Mouse (Mus musculus) lung, postnatal 0 days (tissue): ENCODE measurements around the gene Tax1bp3. TPM values are rescaled to one million over a fixed set of nuclear protein-coding genes. Genes with fewer than 3 reads are reported as not detected.

Source experiments
- ATAC-seq: fragments of 200-750 bp; cut with Nextera tagmentation; 2 replicates; pipeline ENCODE4 v1.8.0; 2017; ENCODE audit warnings: moderate library complexity
- DNase-seq: peaks from one replicate; pipeline ENCODE4 v3.0.0-alpha.2; 2016; ENCODE audit warnings: low spot score
- H3K27ac ChIP-seq: fragments of 300-500 bp; sonication (generic); 2 replicates; pipeline ENCODE4 v1.5.1; 2014; ENCODE audit warnings: antibody characterized with exemption, mild to moderate bottlenecking, low read length, mixed read lengths
- H3K27me3 ChIP-seq: fragments of 300-500 bp; sonication (generic); replicated peaks from 2 replicates; pipeline ENCODE4 v1.6.1; 2014; ENCODE audit warnings: low read length, mixed read lengths; ENCODE audit not compliant: insufficient read depth
- H3K36me3 ChIP-seq: fragments of 300-500 bp; sonication (generic); 2 replicates; pipeline ENCODE4 v1.6.1; 2014; ENCODE audit warnings: low read length, mixed read lengths; ENCODE audit not compliant: insufficient read depth
- H3K4me1 ChIP-seq: fragments of 300-500 bp; sonication (generic); 2 replicates; pipeline ENCODE4 v1.6.1; 2014; ENCODE audit warnings: antibody characterized with exemption, low read depth, low read length, mixed read lengths; ENCODE audit not compliant: insufficient read depth
- H3K4me2 ChIP-seq: fragments of 300-500 bp; sonication (generic); replicated peaks from 2 replicates; pipeline ENCODE4 v1.6.1; 2014; ENCODE audit warnings: low read depth, mild to moderate bottlenecking, low read length, moderate library complexity, mixed read lengths
- H3K4me3 ChIP-seq: fragments of 300-500 bp; sonication (generic); 2 replicates; pipeline ENCODE4 v1.5.1; 2014; ENCODE audit warnings: low read depth, low read length
- H3K9ac ChIP-seq: fragments of 300-500 bp; sonication (generic); replicated peaks from 2 replicates; pipeline ENCODE4 v1.6.1; 2014; ENCODE audit warnings: low read depth, mild to moderate bottlenecking
- H3K9me3 ChIP-seq: fragments of 300-500 bp; sonication (generic); 2 replicates; pipeline ENCODE4 v1.6.1; 2016; ENCODE audit warnings: low read length, mixed read lengths
- CTCF ChIP-seq: IDR thresholded peaks from 2 replicates; pipeline ENCODE4 v1.5.1; 2016; ENCODE audit warnings: antibody characterized with exemption, mild to moderate bottlenecking
- EP300 ChIP-seq: IDR thresholded peaks from 2 replicates; pipeline ENCODE4 v1.6.1; 2016; ENCODE audit warnings: antibody characterized with exemption, mild to moderate bottlenecking, control low read depth
- WGBS: fragments of 180-500 bp; shearing (Covaris S2); extraction: QIAGEN DNeasy Blood & Tissue Kit; methylation state at CpG from one replicate; pipeline ENCODE4 v1.1.7; 2014; 5-methylcytosine and 5-hydroxymethylcytosine counted together
- polyA plus RNA-seq: library from polyadenylated mRNA; unstranded; fragments of >200 nt; fragmentation: Nextera tagmentation; extraction: Ambion mirVana; gene quantifications from 2 replicates; pipeline ENCODE4 v1.2.1, GENCODE M21; 2015

Tax1bp3 gene
- polyA plus RNA-seq, 1 experiment from 2014 or later = 379 TPM

GRCm38 (mm10) chr11:73169231-73169630, 7.7 kb upstream of the Tax1bp3 start:
- Histone ChIP-seq H3K4me2 (no peak overlapping the region), H3K9me3 (no peaks in the 10 kb centered on the region), H3K4me3 (no peak overlapping the region), H3K27ac (no peak overlapping the region), H3K36me3 (no peaks in the 10 kb centered on the region), H3K9ac (no peak overlapping the region), H3K4me1 (peaks cover 8% of the 10 kb centered on the region; the same call in 1 of the 2 replicates), H3K27me3 (no peaks in the 10 kb centered on the region)
- TF ChIP-seq EP300 = no peak
- TF ChIP-seq CTCF = peak; percentile 83
- ATAC-seq = 0 out of 2 replicates have a peak, but pooled peaks have one; percentile 40
- DNase-seq = peak; percentile 60
- 55% methylated on average over 4 of the region's 4 CpGs for WGBS

GRCm38 (mm10) chr11:73172186-73172585, 4.7 kb upstream of the Tax1bp3 start:
- H3K4me2 ChIP-seq = no peak overlapping the region
- H3K27me3 ChIP-seq = no peaks in the 10 kb centered on the region
- no peaks in the 10 kb centered on the region for H3K9me3 ChIP-seq
- peak; percentile 58; the same call in 1 of the 2 replicates for TF ChIP-seq EP300
- no peak for TF ChIP-seq CTCF
- peaks cover 14% of the 10 kb centered on the region; the same call in 1 of the 2 replicates for H3K4me1 ChIP-seq
- H3K9ac ChIP-seq = no peak overlapping the region
- H3K27ac ChIP-seq = peak overlapping the region; percentile 34
- 14% methylated on average over 5 of the region's 5 CpGs for WGBS
- ATAC-seq = peak; percentile 14
- no peaks in the 10 kb centered on the region for H3K36me3 ChIP-seq
- H3K4me3 ChIP-seq = no peak overlapping the region
- peak; percentile 95 for DNase-seq

GRCm38 (mm10) chr11:73175612-73176011, 1.3 kb upstream of the Tax1bp3 start:
- H3K4me3 ChIP-seq = peak overlapping the region; percentile 91
- peak; percentile 32 for ATAC-seq
- no peaks in the 10 kb centered on the region for H3K9me3 ChIP-seq
- H3K27ac ChIP-seq = peak overlapping the region; percentile 98
- peak; percentile 95 for DNase-seq
- TF ChIP-seq CTCF = no peak
- TF ChIP-seq EP300 = peak; percentile 83
- H3K27me3 ChIP-seq = no peaks in the 10 kb centered on the region
- no peaks in the 10 kb centered on the region for H3K36me3 ChIP-seq
- 25% methylated on average over 8 of the region's 8 CpGs for WGBS
- H3K4me1 ChIP-seq = peaks cover 17% of the 10 kb centered on the region; the same call in 1 of the 2 replicates
- H3K4me2 ChIP-seq = peak overlapping the region; percentile 87
- H3K9ac ChIP-seq = peak overlapping the region; percentile 86; the same call in 1 of the 2 replicates

- Histone ChIP-seq H3K4me1 (peaks cover 17% of the 10 kb centered on the region; the same call in 1 of the 2 replicates), H3K27me3 (no peaks in the 10 kb centered on the region), H3K9ac (peak overlapping the region; percentile 86), H3K36me3 (no peaks in the 10 kb centered on the region), H3K4me3 (peak overlapping the region; percentile 91), H3K27ac (peak overlapping the region; percentile 98), H3K9me3 (no peaks in the 10 kb centered on the region), H3K4me2 (peak overlapping the region; percentile 87)
- TF ChIP-seq EP300 (no peak), CTCF (no peak)
- no peak for ATAC-seq
- peak; percentile 26 for DNase-seq
- WGBS = 2% methylated on average over 14 of the region's 15 CpGs
These were observed 697 bp upstream of the Tax1bp3 start for GRCm38 (mm10) chr11:73176186-73176585.

GRCm38 (mm10) chr11:73177509-73177875, 609 bp downstream of the Tax1bp3 start:
- Histone ChIP-seq H3K9ac (peak overlapping the region; percentile 93), H3K4me2 (peak overlapping the region; percentile 87), H3K36me3 (no peaks in the 10 kb centered on the region), H3K27ac (peak overlapping the region; percentile 98), H3K9me3 (no peaks in the 10 kb centered on the region), H3K4me1 (peaks cover 9% of the 10 kb centered on the region; the same call in 1 of the 2 replicates), H3K4me3 (peak overlapping the region; percentile 91), H3K27me3 (no peaks in the 10 kb centered on the region)
- TF ChIP-seq EP300 = peak; percentile 63
- peak; percentile 13; the same call in 1 of the 2 replicates for TF ChIP-seq CTCF
- under 1% methylated on average over 16 of the region's 28 CpGs for WGBS
- ATAC-seq (peak; percentile 90), DNase-seq (peak; percentile 96)

GRCm38 (mm10) chr11:73177895-73178294, 1.0 kb downstream of the Tax1bp3 start:
- Histone ChIP-seq H3K36me3 (no peaks in the 10 kb centered on the region; the same call in 1 of the 2 replicates), H3K4me1 (peaks cover 9% of the 10 kb centered on the region; the same call in 1 of the 2 replicates), H3K9me3 (no peaks in the 10 kb centered on the region), H3K4me2 (peak overlapping the region; percentile 87), H3K9ac (peak overlapping the region; percentile 93), H3K4me3 (peak overlapping the region; percentile 91), H3K27me3 (no peaks in the 10 kb centered on the region), H3K27ac (peak overlapping the region; percentile 98)
- WGBS = 0% methylated on average over 2 of the region's 2 CpGs
- DNase-seq (peak; percentile 28), ATAC-seq (no peak)
- TF ChIP-seq CTCF (no peak), EP300 (no peak)
